Mouse (Mus musculus): Measurements from ENCODE around the gene Smco4.

DNA sequence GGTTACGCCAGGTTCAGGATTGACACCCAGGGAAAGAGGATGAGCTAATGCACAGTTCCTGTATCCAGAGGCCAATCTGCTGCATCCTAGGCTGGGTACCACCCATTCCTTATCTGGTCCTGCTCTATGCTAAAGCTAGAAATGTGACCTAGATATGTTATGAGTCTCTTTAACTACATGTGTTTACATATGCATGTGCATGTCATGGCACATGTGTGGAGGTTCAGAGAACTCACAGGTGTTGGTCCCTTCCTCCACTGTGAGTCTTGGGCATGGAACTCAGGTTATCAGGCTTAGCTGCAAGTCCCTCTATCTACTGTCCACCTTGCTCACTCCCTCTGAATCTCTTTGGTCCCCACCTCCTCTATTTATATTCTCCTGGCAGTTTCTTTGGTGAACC, 92.7 kb downstream of the Smco4 start:
- TF ChIP-seq CTCF (conservative IDR thresholded peaks at IDR 0.05; ENCODE audit: insufficient read depth, insufficient read length, low read depth, low read length) (no peak), POLR2A (IDR thresholded peaks at IDR 0.05; ENCODE audit: low read depth, low read length) (no peak)
